Mouse (Mus musculus): ENCODE data around the gene Ints13. TPM values are rescaled to one million over a fixed set of nuclear protein-coding genes. Genes with fewer than 3 reads are reported as not detected.

Gene Ints13
- total RNA-seq, 2 experiments from 2014 or later = 34.5 to 37.3 TPM

DNA sequence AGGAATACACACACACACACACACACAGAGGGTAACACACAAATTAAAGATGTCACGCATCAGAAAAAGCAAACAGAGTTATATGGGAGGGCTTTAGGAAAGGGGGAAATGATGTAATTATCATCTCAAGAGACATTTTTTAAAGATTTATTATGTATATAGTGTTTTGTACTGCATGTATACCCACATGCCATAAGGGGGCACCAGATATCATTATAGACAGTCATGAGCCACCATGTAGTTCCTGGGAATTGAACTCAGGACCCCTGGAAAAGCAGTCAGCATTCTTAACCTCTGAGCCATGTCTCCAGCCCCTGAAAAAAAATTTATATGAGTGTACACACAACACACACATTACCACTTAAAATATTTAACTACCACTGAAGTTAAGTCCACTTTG lies 33.0 kb downstream of the Ints13 start:
- DNase-seq = no peak
- intact Hi-C loops (cut with DNase I) = loop anchor here (5.0 kb wide), 1 partner anchor 53 kb away; no protein-coding TSS in a partner anchor

DNA sequence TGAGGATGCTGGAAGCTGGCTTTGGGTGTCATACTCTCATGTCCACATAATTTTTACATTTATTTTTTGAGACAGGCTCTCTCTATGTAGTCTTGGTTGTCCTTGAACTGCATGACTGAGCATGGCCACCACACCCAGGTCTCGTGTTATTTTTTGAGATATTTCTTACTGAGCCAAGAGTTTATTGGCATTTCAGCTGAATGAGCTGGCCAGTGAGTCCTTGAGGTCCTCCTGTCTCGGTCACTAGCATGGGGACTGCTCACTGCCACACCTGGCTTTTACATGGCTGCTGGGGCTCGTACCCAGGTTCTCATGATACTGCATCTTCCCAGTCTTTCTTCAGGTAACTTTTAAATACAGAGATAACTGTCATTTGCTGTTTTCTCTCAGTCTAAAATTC lies 37.2 kb downstream of the Ints13 start:
- DNase-seq = no peak

DNA sequence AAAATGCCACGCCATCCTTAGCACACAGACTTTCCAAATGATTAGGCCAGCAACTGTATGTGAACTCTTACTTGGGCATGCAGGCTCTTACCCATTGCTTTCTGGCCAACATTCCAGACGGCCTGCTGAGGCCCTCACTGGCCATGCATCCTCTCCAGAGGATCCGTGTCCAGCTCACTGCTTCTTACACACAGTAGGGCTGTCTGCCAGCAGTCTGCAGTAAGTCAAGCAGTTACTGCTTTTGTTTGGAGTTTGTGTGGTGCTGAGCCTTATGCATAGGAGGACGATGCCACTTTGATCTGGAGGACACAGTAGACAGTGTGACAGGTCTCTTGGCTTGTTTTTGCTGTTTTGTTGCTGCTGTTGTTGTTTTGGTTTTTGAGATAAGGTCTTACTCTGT lies 39.0 kb downstream of the Ints13 start:
- peak; percentile 19 for DNase-seq
- intact Hi-C loops (cut with DNase I) = no loop called here

More for the DNA sequence above, 37.2 kb downstream of the Ints13 start:
- intact Hi-C loops (cut with DNase I) = no loop called here

DNA sequence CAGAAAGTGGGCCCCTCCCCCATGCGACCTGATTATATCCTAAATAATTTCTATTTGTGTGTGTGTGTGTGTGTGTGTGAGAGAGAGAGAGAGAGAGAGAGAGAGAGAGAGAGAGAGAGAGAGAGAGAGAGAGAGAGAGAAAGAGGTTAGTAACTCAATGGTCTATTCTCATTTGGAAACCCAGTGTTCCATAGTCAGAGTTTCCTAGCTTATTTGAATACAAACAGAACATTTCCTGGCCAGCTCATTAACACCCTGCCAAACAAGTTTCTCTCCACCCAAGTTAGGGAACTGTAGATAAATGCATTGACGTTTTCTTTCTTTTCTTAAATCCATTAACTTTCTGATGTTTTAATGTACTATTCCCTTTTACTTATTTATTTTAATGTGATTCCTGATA lies 39.6 kb downstream of the Ints13 start:
- intact Hi-C loops (cut with DNase I) = no loop called here
- no peak for DNase-seq

DNA sequence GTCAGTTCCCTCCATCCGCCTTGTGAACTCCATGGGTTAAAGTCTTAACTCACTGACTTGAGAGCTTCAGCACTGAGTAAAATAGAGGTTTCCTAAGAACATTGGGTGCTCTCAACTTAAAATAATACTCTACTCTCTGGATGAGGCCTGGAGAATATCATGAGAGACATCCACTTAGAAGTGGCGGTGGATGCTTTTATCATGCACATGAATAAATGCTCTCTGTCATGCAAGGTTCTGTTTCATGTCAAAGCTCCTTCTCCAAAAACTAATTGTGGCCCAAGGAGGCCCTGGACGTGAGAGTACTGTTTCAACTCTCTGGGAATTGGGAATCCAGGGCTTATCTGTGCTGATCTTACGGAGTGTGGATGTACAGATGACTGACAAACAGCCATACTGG lies 40.5 kb downstream of the Ints13 start:
- intact Hi-C loops (cut with DNase I) = no loop called here
- DNase-seq = no peak

DNA sequence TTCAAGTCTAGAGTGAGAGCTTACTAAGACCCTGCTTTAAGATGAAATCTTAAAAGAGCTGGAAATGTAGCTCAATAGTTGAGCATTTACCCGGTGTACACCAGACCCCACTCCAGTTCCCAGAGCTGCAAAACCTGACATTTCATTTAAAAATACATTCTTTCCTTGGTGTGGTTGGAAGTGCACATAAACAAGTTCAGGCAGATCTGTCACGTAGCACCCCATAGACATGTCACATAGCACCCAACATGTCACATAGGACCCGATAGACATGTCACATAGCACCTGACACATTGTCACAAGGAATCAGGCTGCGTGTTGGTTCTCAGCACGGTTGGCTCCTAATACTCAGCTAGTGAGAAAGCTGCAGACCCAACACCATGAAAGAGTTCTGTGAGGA lies 42.1 kb downstream of the Ints13 start:
- intact Hi-C loops (cut with DNase I) = no loop called here
- no peak for DNase-seq

DNA sequence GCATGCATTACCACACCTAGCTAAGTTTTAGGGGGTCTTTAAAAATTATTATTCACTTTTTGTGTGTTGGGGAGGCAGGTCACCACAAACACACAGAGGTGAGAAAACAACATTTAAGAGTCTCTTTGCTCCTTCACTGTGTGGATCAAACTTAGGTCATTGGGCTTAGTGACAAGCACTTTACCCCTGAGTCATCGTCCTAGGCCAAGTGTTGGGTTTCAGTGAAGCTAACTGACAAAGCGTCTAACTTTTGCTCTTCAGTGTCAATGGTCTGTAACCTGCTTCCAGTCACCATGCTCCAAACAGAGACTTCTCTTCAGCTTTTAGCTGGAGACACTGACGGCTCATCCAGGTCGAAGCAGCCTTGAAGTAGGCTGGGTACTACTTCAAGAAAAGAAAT lies 44.5 kb downstream of the Ints13 start:
- DNase-seq = no peak
- intact Hi-C loops (cut with DNase I) = no loop called here

DNA sequence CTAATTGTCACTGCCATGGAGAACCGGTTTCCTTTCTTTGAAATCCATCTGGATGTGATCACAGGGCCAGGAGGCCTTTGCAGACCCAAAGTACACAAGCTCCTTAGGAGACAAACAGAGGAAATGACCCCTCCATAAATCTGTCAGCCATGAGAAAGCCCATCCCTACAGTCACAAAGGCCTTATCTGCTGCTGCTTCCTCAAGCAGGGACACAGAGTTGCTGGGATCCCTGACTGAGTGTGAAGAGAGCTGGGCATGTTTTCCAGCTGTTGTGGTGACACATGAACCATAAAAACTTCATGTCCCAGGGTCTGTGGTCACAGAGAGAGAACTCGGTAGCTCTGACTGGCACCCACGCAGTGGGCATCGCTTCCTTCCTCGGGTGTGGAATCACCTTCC lies 46.9 kb downstream of the Ints13 start:
- no peak for DNase-seq

DNA sequence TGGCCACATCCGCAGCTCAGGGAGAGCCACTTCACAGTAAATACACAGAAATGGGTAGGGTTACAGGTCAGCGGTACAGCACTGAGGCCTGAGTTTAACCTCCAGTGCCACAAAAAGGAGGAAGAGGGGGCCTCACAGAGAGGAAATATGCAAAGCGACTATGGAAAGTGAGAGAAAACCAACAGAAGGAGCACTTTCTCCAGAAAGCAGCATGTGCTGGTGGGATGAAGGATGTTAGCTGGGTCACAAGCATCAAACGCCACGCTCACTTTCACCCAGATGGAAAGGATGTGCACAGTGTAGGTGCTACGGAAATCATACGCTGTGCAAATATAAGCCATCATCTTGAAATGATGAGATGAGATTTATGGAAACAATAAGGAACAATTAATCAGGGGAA lies 47.3 kb downstream of the Ints13 start:
- DNase-seq = no peak
- intact Hi-C loops (cut with DNase I) = no loop called here

More for the DNA sequence above, 46.9 kb downstream of the Ints13 start:
- intact Hi-C loops (cut with DNase I) = no loop called here

DNA sequence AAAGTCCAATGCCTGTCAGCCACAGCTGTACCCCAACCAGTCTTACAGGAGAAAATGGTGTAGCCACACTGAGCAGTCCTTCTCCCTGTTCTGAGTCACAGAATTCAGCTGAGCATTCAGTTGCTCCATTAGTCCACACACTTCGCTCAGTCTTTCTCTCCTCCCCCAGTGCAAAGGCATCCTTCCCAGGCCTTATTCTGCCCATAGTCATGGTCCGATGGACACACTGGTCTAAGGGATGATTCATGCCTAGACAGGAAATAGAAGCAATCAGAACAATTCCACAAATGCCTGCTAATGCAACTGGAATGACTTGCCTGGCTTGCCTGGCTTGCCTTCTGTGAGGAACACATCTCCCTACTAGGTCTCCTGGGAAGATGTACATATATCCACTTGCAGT lies 50.1 kb downstream of the Ints13 start:
- intact Hi-C loops (cut with DNase I) = no loop called here
- no peak for DNase-seq

DNA sequence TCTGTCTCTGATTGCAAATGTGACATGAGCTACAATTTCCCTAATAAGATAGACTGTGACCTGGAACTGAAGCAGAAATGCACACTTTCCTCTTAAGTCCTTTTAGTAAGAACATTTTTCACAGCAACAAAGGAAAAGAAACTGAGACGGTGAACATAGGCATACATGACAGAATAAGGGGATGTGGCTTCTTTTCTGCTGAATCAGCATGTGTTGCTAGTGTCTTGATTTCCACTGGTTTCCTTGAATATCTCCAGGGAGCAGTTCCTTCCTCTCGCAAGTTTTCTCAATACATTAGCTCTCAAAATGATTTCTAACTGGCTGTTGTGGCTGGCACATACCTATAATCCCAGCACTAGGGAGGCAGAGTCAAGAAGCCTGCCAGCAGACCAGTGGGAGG lies 52.1 kb downstream of the Ints13 start:
- intact Hi-C loops (cut with DNase I) = no loop called here
- DNase-seq = no peak

DNA sequence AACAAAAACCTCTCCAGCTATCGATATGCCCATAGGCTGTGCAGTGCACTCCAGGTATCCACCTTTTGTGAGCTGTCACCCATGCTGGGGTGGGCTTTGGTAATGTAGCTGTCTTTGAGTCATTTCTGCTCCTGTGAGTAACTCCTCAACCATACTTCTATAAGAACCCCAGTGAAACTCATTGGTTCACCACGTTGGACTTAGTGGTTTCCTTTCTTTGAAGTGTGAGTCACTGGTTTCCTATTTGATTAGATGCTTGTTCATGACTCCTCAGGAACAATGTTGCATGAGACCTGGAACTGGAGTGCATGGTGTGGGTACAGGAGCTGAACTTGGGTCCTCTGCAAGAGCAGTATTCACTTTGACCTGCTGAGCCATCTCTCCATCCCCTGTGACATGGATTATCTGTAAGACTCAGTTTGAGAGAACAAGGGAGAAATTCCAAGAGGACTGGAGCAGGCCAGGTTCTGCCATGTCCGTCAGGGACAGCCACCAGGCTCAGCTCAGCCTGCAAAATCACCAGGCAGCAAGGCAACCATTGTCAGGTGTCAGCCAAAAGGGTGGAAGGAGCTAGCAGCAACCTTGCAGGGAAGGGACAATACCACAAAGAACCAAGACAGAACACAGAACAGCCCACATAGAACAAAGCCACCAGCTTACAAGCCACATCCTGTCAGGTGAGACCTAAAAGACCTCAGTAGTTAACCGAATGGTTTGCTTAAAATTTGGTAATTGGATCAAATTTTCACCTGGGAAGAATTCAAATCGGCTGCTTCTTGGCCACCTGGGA lies 56.0 kb downstream of the Ints13 start:
- DNase-seq = no peak
- intact Hi-C loops (cut with DNase I) = no loop called here

DNA sequence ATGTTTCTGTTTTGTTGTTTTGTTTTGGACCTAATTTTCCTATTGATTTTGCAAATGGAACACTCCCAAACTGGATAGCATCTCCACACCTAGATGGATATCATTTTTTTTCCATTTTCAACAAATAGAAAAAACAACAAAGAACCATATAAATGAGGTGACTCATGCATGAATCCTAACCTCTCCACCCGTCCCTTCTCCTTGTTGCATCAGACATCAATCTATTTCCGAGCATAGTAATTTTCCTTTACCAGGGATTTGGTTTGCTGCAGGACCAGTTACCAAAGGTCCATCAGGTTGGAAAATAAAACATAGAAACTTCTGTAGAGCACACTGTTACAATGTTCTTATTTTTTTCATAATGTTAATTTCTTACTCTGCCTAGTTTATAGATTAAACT lies 58.6 kb downstream of the Ints13 start:
- intact Hi-C loops (cut with DNase I) = no loop called here
- no peak for DNase-seq

DNA sequence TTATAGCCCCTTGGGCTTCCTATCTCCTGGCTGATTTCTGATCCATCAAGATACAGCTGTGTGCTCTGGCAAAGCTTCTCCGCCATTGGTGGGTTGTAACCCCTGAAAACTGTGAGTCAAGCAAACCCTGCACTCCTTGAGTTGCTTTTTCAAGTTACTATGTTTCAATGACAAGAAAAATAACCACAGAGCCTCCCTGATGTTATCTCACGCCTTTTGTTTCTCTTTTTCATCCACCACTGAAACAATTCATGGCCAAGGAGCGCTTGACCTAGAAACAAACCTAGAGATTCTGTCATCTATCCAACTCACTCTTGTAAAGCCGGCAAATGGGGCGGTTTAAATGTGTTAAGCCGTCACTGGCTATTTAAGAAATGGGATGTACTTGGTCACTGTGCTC lies 61.7 kb downstream of the Ints13 start:
- intact Hi-C loops (cut with DNase I) = no loop called here
- no peak for DNase-seq

DNA sequence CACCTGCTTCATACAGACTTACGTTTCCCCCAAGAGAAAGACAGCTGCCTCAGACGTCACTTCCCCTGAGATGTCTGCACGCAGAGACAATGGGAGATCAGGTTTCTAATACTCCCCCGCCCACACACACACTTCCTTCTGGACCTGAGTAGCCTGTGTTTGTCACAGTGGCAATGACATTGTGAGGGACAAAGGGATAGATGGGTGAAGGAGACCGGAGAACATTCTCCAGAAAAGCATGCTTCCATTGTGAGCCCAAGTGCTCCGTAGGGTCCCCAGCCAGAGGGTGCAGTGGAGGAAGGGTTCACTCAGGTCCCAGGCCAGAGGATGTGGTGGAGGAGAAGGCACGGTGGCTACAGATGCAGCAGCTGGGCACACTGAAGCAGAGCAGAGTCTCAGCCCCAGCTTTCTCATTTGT lies 63.1 kb downstream of the Ints13 start:
- intact Hi-C loops (cut with DNase I) = no loop called here
- DNase-seq = no peak

DNA sequence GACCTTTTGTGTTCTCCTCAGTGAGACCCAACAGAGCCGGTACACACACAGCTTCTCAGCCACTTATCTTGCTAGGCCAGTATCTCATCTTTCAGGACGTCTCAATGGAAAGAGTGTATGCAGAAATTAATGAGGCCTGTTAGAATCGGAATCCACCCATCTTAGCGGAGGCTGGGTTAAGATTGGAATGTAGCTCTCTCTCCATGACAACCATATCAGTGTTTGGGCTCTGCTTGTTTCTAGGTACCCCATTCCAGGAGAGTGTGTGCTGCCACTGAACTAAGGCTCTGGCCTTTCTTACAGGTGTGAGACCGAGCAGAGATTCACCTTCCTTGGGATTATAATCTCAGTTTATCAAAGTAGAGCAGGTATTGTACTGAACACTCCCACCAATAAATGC lies 63.7 kb downstream of the Ints13 start:
- DNase-seq = no peak
- intact Hi-C loops (cut with DNase I) = no loop called here

DNA sequence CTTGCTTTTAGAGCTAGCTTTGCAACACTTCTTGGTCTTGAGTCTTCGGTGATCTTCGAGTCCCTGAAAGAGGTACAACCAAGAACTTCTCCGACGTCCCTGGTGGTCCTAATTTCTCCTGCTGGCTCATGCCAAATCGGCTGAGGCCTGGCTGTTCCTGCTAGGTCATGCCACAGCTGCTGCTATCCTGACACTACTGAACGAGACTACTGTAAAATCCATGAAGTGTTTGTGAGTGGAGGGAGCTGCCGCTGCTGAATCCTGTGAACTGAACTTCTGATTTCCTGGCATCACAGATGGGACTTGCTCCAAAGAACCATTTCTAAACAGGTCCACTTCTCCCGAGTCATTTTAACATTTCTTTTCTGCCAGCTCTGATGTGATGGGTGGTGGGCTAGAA lies 64.3 kb downstream of the Ints13 start:
- DNase-seq = no peak

DNA sequence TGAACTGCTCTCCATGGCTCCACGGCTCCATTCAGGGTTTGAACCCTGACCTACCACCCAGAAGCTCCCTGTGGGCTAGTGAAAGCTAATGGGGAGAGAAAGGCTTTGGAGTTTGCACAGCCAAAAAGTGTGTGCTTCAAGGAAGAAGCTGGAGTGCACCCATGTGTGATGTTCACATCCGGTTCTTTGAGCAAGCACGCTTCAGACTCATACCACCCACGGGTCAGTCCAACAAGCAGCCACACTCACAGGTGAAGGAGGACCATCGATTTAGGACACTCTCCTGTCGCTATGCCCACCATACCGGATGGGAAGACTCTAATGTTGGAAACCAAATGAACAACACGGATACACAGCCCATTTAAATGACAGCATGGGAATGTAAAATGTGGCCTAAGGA lies 66.1 kb downstream of the Ints13 start:
- no peak for DNase-seq
- intact Hi-C loops (cut with DNase I) = no loop called here

More for the DNA sequence above, 64.3 kb downstream of the Ints13 start:
- intact Hi-C loops (cut with DNase I) = no loop called here

DNA sequence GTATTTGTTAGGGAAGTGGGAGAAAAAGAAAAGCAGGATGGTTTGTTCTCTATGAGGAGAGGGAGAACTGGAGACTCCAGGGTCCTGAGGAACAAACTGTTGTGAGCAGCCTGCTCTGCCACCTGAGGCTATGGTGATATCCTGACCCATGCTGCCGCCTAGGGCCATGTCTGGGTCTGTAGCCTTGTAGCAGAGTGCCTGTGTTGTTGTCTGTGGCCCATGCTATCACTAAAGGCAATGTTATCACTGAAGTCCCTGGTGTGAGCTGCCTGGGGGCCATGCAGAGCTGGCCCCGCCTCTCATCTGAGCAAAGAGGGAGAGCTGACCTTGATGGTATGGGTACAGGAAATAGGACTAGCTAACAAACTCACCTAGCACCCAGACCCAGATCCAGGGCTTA lies 67.7 kb downstream of the Ints13 start:
- intact Hi-C loops (cut with DNase I) = no loop called here
- DNase-seq = no peak

DNA sequence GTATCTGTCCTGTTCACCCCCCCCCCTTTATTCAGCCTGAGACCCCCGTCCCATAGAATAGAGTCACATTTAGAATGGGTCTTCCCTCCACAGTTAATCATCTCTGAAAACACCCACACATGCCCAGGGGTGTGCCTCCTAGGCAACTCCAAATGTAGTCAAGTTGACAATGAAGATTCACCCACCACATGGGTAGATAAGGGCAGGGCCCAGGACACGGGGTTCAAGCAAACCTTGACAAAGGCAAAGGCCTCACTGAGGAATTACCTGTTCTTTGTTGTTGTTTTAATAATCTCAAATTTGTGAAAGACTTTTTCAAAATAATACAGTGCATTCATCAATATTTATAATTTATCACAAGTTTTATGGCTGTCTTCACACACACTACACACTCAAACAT lies 73.2 kb downstream of the Ints13 start:
- no peak for DNase-seq
- intact Hi-C loops (cut with DNase I) = no loop called here

DNA sequence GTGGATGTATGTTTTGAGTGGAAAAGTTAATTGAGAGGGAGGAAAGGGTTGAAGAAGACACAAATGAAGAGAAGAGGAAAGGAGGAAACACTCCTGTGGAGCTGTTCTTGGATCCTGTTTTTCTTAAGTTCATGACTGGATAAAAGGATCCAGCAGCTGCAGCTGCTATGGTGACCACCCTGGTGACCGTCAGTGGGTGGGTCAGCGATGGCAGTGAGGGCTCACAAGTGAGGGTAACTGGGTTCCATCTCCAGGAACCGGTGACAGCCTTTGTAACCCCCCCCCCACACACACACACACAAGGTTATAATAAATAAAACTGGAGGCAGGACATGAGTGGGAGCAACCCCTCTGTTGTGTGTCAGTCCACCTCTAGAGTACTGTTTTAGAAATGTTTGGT lies 74.8 kb downstream of the Ints13 start:
- no peak for DNase-seq
- intact Hi-C loops (cut with DNase I) = no loop called here

DNA sequence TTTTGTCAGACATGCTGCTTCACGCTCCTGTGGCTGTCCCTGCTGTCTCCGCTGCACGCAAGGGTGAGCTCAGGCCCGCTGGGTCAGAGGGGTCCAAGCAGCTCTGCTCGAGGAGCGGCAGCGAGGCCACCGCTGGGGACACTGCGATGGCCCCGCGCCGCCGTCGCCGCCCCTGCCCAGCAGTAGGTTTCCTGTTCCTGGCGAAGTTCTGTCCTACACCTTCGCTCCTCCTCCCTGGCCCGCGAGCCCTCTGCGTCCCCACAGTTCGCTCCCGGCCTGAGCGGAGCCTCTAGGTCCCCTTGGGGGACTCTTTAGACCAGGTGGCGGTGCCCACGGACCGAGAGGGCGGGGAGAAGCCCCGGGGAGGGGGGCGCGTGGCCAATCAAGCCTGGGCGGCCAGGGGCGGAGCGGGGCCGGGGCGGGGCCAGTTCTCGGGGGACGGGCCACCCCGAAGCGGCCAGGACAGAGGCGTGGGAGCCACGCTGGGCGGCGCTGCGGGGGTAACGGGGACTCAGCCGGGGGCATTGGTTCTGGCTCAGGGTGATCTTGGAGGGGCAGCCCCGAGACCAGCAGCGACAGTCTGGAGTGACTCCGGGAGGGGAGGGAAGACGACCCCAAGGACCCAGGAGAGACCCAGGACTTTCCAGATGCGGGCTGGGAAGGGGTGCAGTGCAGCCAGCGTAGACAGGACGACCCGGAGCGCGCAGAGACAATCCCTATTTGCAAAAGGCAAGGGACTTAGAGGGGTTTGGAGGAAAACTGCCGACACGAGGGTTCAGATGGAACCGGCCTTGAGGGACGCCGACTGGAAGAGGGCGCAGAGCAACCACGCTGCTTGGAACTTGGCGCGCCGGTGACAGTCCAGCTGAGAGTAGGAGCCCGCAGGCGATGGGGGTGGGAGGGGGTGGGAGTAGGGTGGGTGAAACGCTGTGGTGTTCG lies 75.5 kb downstream of the Ints13 start, which contains the start of gene Itpr2:
TSS of gene Itpr2 (minus strand) at position 358 of the 939 bp plus-strand sequence.
- DNase-seq = peak; percentile 78

More for the DNA sequence above, 75.5 kb downstream of the Ints13 start, which contains the start of gene Itpr2:
- intact Hi-C loops (cut with DNase I) = no loop called here

Data from left cerebral cortex, postnatal 4 days (tissue).